Mouse (Mus musculus) MEL (cell line): ENCODE results near the gene Farp2. TPM values are rescaled to one million over a fixed set of nuclear protein-coding genes. Genes with fewer than 3 reads are reported as not detected.
A peak's percentile ranks its signal among the peaks of the same experiment; 100 is the strongest.

Experiments used
- DNase-seq: peaks from one replicate; pipeline ENCODE4 v3.0.0; 2011; ENCODE audit warnings: low read depth, low spot score
- H3K27ac ChIP-seq: 2 replicates; pipeline ENCODE4 v1.5.1; 2012; ENCODE audit warnings: low read depth, mild to moderate bottlenecking, control low read depth, low read length, moderate library complexity; ENCODE audit not compliant: control insufficient read depth
- H3K27me3 ChIP-seq, 2 experiments: fragments of 150-350 bp in 1 of 2; sonication (generic) in 1 of 2; 2 replicates each; pipeline ENCODE4 v1.6.1; 2012; ENCODE audit warnings: low read length in 2 of 2, mild to moderate bottlenecking in 2 of 2, improper control_type of control experiment in 1 of 2, moderate library complexity in 1 of 2; ENCODE audit not compliant: insufficient read depth in 2 of 2, control insufficient read depth in 1 of 2
- H3K36me3 ChIP-seq, 2 experiments: 2 replicates each; pipeline ENCODE4 v1.6.1; 2012 to 2014; ENCODE audit warnings: low read length in 2 of 2, improper control_type of control experiment in 1 of 2, inconsistent platforms in 1 of 2, mild to moderate bottlenecking in 1 of 2; ENCODE audit not compliant: insufficient read depth in 2 of 2, control insufficient read depth in 1 of 2
- H3K4me1 ChIP-seq, 2 experiments: fragments of 150-350 bp in 1 of 2; sonication (generic) in 1 of 2; 2 replicates each; pipeline ENCODE4 v1.6.1; 2012; ENCODE audit warnings: low read length in 2 of 2, improper control_type of control experiment in 1 of 2, mild to moderate bottlenecking in 1 of 2; ENCODE audit not compliant: insufficient read depth in 2 of 2, control insufficient read depth in 1 of 2
- H3K4me3 ChIP-seq, 2 experiments: fragments of 150-350 bp in 1 of 2; sonication (generic) in 1 of 2; 2 replicates each; pipeline ENCODE4 v1.5.1; 2012; ENCODE audit warnings: low read depth in 2 of 2, low read length in 2 of 2, mild to moderate bottlenecking in 2 of 2, moderate library complexity in 2 of 2, control low read depth in 1 of 2, improper control_type of control experiment in 1 of 2; ENCODE audit not compliant: control insufficient read depth in 1 of 2, insufficient read depth in 1 of 2
- H3K79me2 ChIP-seq: 2 replicates; pipeline ENCODE4 v1.6.1; 2012; ENCODE audit warnings: mild to moderate bottlenecking, low read length, moderate library complexity; ENCODE audit not compliant: control insufficient read depth, poor library complexity, insufficient read depth
- H3K9ac ChIP-seq: 2 replicates; pipeline ENCODE4 v1.6.1; 2012; ENCODE audit warnings: low read depth, mild to moderate bottlenecking, control low read depth, low read length, moderate library complexity; ENCODE audit not compliant: control insufficient read depth, poor library complexity, severe bottlenecking
- H3K9me3 ChIP-seq: fragments of 150-350 bp; sonication (generic); replicated peaks from 2 replicates; pipeline ENCODE4 v1.6.1; 2012; ENCODE audit warnings: mild to moderate bottlenecking, low read length, improper control_type of control experiment, moderate library complexity; ENCODE audit not compliant: insufficient read depth
- BHLHE40 ChIP-seq: IDR thresholded peaks from 2 replicates; pipeline ENCODE4 v1.6.1; 2012; ENCODE audit warnings: low read depth, mild to moderate bottlenecking, inconsistent platforms, low read length, improper control_type of control experiment, borderline replicate concordance
- CHD2 ChIP-seq: IDR thresholded peaks from 2 replicates; pipeline ENCODE4 v1.6.1; 2011; ENCODE audit warnings: low read length, improper control_type of control experiment
- CTCF ChIP-seq, 3 experiments: IDR thresholded peaks in 2 of 3; conservative IDR thresholded peaks in 1 of 3; 2 replicates each; pipeline ENCODE4 v1.5.1; 2011 to 2012; ENCODE audit warnings: low read length in 3 of 3, low read depth in 2 of 3, mild to moderate bottlenecking in 2 of 3, improper control_type of control experiment in 1 of 3, inconsistent platforms in 1 of 3, mixed read lengths in 1 of 3, moderate library complexity in 1 of 3; ENCODE audit not compliant: control insufficient read depth in 1 of 3, insufficient read depth in 1 of 3, poor library complexity in 1 of 3, severe bottlenecking in 1 of 3
- E2F4 ChIP-seq: IDR thresholded peaks from 2 replicates; pipeline ENCODE4 v1.6.1; 2011; ENCODE audit warnings: low read depth, low read length, improper control_type of control experiment, borderline replicate concordance
- ELF1 ChIP-seq: IDR thresholded peaks from 2 replicates; pipeline ENCODE4 v1.6.1; 2014; ENCODE audit warnings: low read depth, mild to moderate bottlenecking, inconsistent platforms, low read length, improper control_type of control experiment, moderate library complexity
- ETS1 ChIP-seq: IDR thresholded peaks from 2 replicates; pipeline ENCODE4 v1.6.1; 2012; ENCODE audit warnings: low read depth, mild to moderate bottlenecking, inconsistent platforms, low read length, improper control_type of control experiment, moderate library complexity
- GABPA ChIP-seq: IDR thresholded peaks from 2 replicates; pipeline ENCODE4 v1.6.1; 2012; ENCODE audit warnings: low read depth, mild to moderate bottlenecking, inconsistent platforms, low read length, improper control_type of control experiment, moderate library complexity
- GATA1 ChIP-seq: IDR thresholded peaks from 2 replicates; pipeline ENCODE4 v1.6.1; 2011; ENCODE audit warnings: low read depth, low read length, improper control_type of control experiment
- HCFC1 ChIP-seq: IDR thresholded peaks from 2 replicates; pipeline ENCODE4 v1.6.1; 2012; ENCODE audit warnings: low read depth, mild to moderate bottlenecking, inconsistent platforms, low read length, improper control_type of control experiment, moderate library complexity
- JUND ChIP-seq: IDR thresholded peaks from 2 replicates; pipeline ENCODE4 v1.6.1; 2011; ENCODE audit warnings: low read depth, mild to moderate bottlenecking, improper control_type of control experiment, low read length
- KAT2A ChIP-seq: conservative IDR thresholded peaks from 2 replicates; pipeline ENCODE4 v1.6.1; 2012; ENCODE audit warnings: low read depth, low read length, improper control_type of control experiment, inconsistent platforms
- MAFK ChIP-seq: IDR thresholded peaks from 2 replicates; pipeline ENCODE4 v1.6.1; 2011; ENCODE audit warnings: low read depth, mild to moderate bottlenecking, low read length, improper control_type of control experiment, borderline replicate concordance
- MEF2A ChIP-seq: IDR thresholded peaks from 2 replicates; pipeline ENCODE4 v1.6.1; 2014; ENCODE audit warnings: low read depth, mild to moderate bottlenecking, inconsistent platforms, low read length, improper control_type of control experiment; ENCODE audit not compliant: poor library complexity, insufficient replicate concordance, severe bottlenecking; ENCODE audit errors: extremely low read depth
- MYB ChIP-seq: IDR thresholded peaks from 2 replicates; pipeline ENCODE4 v1.6.1; 2011; ENCODE audit warnings: mild to moderate bottlenecking, low read depth, low read length, improper control_type of control experiment
- MYC ChIP-seq: IDR thresholded peaks from 2 replicates; pipeline ENCODE4 v1.6.1; 2011; ENCODE audit warnings: low read depth, mild to moderate bottlenecking, low read length, improper control_type of control experiment, moderate library complexity
- NELFE ChIP-seq: IDR thresholded peaks from 2 replicates; pipeline ENCODE4 v1.6.1; 2011; ENCODE audit warnings: low read depth, low read length, improper control_type of control experiment
- NRF1 ChIP-seq: IDR thresholded peaks from 2 replicates; pipeline ENCODE4 v1.6.1; 2014; ENCODE audit warnings: low read depth, mild to moderate bottlenecking, inconsistent platforms, low read length, improper control_type of control experiment, moderate library complexity; ENCODE audit not compliant: poor library complexity, insufficient read depth, severe bottlenecking
- POLR2AphosphoS2 ChIP-seq: IDR thresholded peaks from 2 replicates; pipeline ENCODE4 v1.6.1; 2011; ENCODE audit warnings: low read length, improper control_type of control experiment
- RAD21 ChIP-seq: IDR thresholded peaks from 2 replicates; pipeline ENCODE4 v1.6.1; 2011; ENCODE audit warnings: mild to moderate bottlenecking, low read depth, low read length, improper control_type of control experiment
- RCOR1 ChIP-seq: IDR thresholded peaks from 2 replicates; pipeline ENCODE4 v1.6.1; 2012; ENCODE audit warnings: low read depth, mild to moderate bottlenecking, inconsistent platforms, low read length, improper control_type of control experiment
- SIN3A ChIP-seq: IDR thresholded peaks from 2 replicates; pipeline ENCODE4 v1.6.1; 2012; ENCODE audit warnings: low read length, improper control_type of control experiment, inconsistent platforms
- SMC3 ChIP-seq: IDR thresholded peaks from 2 replicates; pipeline ENCODE4 v1.6.1; 2011; ENCODE audit warnings: low read depth, low read length, improper control_type of control experiment
- TAL1 ChIP-seq: IDR thresholded peaks from 2 replicates; pipeline ENCODE4 v1.6.1; 2012; ENCODE audit warnings: mild to moderate bottlenecking, inconsistent platforms, low read length, moderate library complexity, mixed read lengths
- TBP ChIP-seq: IDR thresholded peaks from 2 replicates; pipeline ENCODE4 v1.8.0; 2011; ENCODE audit warnings: low read depth, low read length, improper control_type of control experiment
- TCF12 ChIP-seq: IDR thresholded peaks from 2 replicates; pipeline ENCODE4 v1.6.1; 2014; ENCODE audit warnings: low read depth, mild to moderate bottlenecking, inconsistent platforms, low read length, improper control_type of control experiment, moderate library complexity
- UBTF ChIP-seq: IDR thresholded peaks from 2 replicates; pipeline ENCODE4 v1.6.1; 2012; ENCODE audit warnings: low read depth, mild to moderate bottlenecking, inconsistent platforms, low read length, improper control_type of control experiment, moderate library complexity, borderline replicate concordance; ENCODE audit not compliant: insufficient read depth
- USF1 ChIP-seq: IDR thresholded peaks from 2 replicates; pipeline ENCODE4 v1.6.1; 2014; ENCODE audit warnings: low read depth, mild to moderate bottlenecking, inconsistent platforms, low read length, improper control_type of control experiment, moderate library complexity
- USF2 ChIP-seq, 2 experiments: IDR thresholded peaks; 2 replicates each; pipeline ENCODE4 v1.6.1; 2011 to 2012; ENCODE audit warnings: improper control_type of control experiment in 2 of 2, low read length in 2 of 2, borderline replicate concordance in 1 of 2, inconsistent platforms in 1 of 2, low read depth in 1 of 2, mild to moderate bottlenecking in 1 of 2; ENCODE audit not compliant: insufficient read depth in 1 of 2
- ZC3H11A ChIP-seq: IDR thresholded peaks from 2 replicates; pipeline ENCODE4 v1.6.1; 2012; ENCODE audit warnings: low read depth, mild to moderate bottlenecking, inconsistent platforms, low read length, improper control_type of control experiment
- ZKSCAN1 ChIP-seq: IDR thresholded peaks from 2 replicates; pipeline ENCODE4 v1.6.1; 2012; ENCODE audit warnings: low read depth, mild to moderate bottlenecking, inconsistent platforms, low read length, improper control_type of control experiment, moderate library complexity
- polyA plus RNA-seq, 2 experiments: library from polyadenylated mRNA; stranded (reverse) in 1 of 2; unstranded in 1 of 2; fragments of >175 nt in 1 of 2; fragments of >200 nt in 1 of 2; gene quantifications; 2 replicates each; pipeline versions ENCODE4 v1.2.1 to v1.2.4; 2012; ENCODE audit warnings: low replicate concordance in 2 of 2, low read depth in 1 of 2; ENCODE audit not compliant: insufficient read length in 2 of 2, insufficient read depth in 1 of 2, missing spikeins in 1 of 2
- total RNA-seq: library from RNA; depleted of rRNA; stranded (reverse); fragments of 300-350 nt; gene quantifications from 2 replicates; pipeline ENCODE4 v1.2.3, GENCODE M21; 2012

Gene Farp2
- total and polyA plus RNA-seq, 3 experiments, result 9.7 to 12.0 TPM; not detected in 1

- TF ChIP-seq CHD2, result no peak
- no peak for TF ChIP-seq MEF2A
- no peak for TF ChIP-seq BHLHE40
- TF ChIP-seq POLR2AphosphoS2, result no peak
- TF ChIP-seq TCF12, result 0 out of 2 replicates have a peak, but pooled peaks have one; percentile 15
- TF ChIP-seq E2F4, result no peak
- TF ChIP-seq MAFK, result no peak
- no peak for TF ChIP-seq USF2 (IDR thresholded peaks at IDR 0.05; ENCODE audit: borderline replicate concordance in 1 of 2, insufficient read depth in 1 of 2, low read depth in 1 of 2, low read length in 2 of 2)
- TF ChIP-seq TBP, result no peak
- TF ChIP-seq NELFE, result no peak; the same call in 1 of the 2 replicates
- 0 out of 2 replicates have a peak, but pooled peaks have one; percentile 11 for TF ChIP-seq SIN3A
These were observed 156.0 kb downstream of the Farp2 start (continued) for GRCm38 (mm10) chr1:93667760-93668400.

- peaks cover 0 to 10% of the 10 kb centered on the region in 2 experiments; a peak in 3 of 4 replicates for H3K4me1 ChIP-seq
- DNase-seq, result peak; percentile 79
- H3K27ac ChIP-seq, result no peak overlapping the region
- no peaks in the 10 kb centered on the region for H3K27me3 ChIP-seq
- peak overlapping the region; percentile 48 for H3K9ac ChIP-seq
- no peaks in the 10 kb centered on the region; a peak in 1 of 4 replicates for H3K36me3 ChIP-seq
- no peaks in the 10 kb centered on the region for H3K79me2 ChIP-seq
- H3K9me3 ChIP-seq, result no peaks in the 10 kb centered on the region
- peak overlapping the region; percentile 51 to 73 for H3K4me3 ChIP-seq
- TF ChIP-seq JUND, result no peak
- TF ChIP-seq TBP, result 0 out of 2 replicates have a peak, but pooled peaks have one; percentile 19
- 0 out of 2 replicates have a peak, but pooled peaks have one; percentile 1 for TF ChIP-seq SIN3A
- TF ChIP-seq TCF12, result no peak
- no peak for TF ChIP-seq NRF1
- TF ChIP-seq SMC3, result peak; percentile 47
- TF ChIP-seq MYC, result no peak
- TF ChIP-seq ETS1, result no peak
- no peak for TF ChIP-seq MAFK
- TF ChIP-seq TAL1, result no peak
- no peak for TF ChIP-seq ELF1
- TF ChIP-seq RCOR1, result no peak
- no peak for TF ChIP-seq ZC3H11A
- TF ChIP-seq CHD2, result no peak
- no peak for TF ChIP-seq UBTF
- no peak for TF ChIP-seq GATA1
- TF ChIP-seq NELFE, result no peak; the same call in 1 of the 2 replicates
- TF ChIP-seq MEF2A, result no peak
- TF ChIP-seq USF1, result no peak
- TF ChIP-seq MYB, result no peak
- no peak for TF ChIP-seq ZKSCAN1
- TF ChIP-seq GABPA, result no peak
- no peak for TF ChIP-seq USF2 (IDR thresholded peaks at IDR 0.05; ENCODE audit: borderline replicate concordance in 1 of 2, insufficient read depth in 1 of 2, low read depth in 1 of 2, low read length in 2 of 2)
- peak; percentile 17 for TF ChIP-seq RAD21
- TF ChIP-seq KAT2A, result no peak
- 0 out of 2 replicates have a peak, but pooled peaks have one; percentile 21 for TF ChIP-seq HCFC1
- TF ChIP-seq CTCF (IDR thresholded peaks at IDR 0.05 in 2 of 3, conservative IDR thresholded peaks at IDR 0.05 in 1 of 3; ENCODE audit: control insufficient read depth in 1 of 3, insufficient read depth in 1 of 3, low read depth in 2 of 3, low read length in 3 of 3, poor library complexity in 1 of 3, severe bottlenecking in 1 of 3), result peak; percentile 16 to 63 (median 58); a peak in 5 of 6 replicates
These were observed 157.1 kb downstream of the Farp2 start for GRCm38 (mm10) chr1:93668791-93669548.
